Mouse (Mus musculus) kidney, embryonic 15.5 days (tissue): ENCODE results near the gene Fastkd5. TPM values are rescaled to one million over a fixed set of nuclear protein-coding genes. Genes with fewer than 3 reads are reported as not detected.

Experiments
- ATAC-seq: fragments of 200-750 bp; cut with Nextera tagmentation; replicated peaks from 2 replicates; pipeline ENCODE4 v1.8.0; 2017; ENCODE audit warnings: moderate TSS enrichment; ENCODE audit not compliant: low FRiP score
- H3K27ac ChIP-seq: fragments of 300-500 bp; sonication (generic); 2 replicates; pipeline ENCODE4 v1.5.1; 2015; ENCODE audit warnings: mild to moderate bottlenecking, inconsistent platforms
- H3K27me3 ChIP-seq: fragments of 300-500 bp; sonication (generic); 2 replicates; pipeline ENCODE4 v1.6.1; 2015; ENCODE audit warnings: inconsistent platforms
- H3K36me3 ChIP-seq: fragments of 300-500 bp; sonication (generic); 2 replicates; pipeline ENCODE4 v1.6.1; 2015; ENCODE audit warnings: inconsistent platforms
- H3K4me1 ChIP-seq: fragments of 300-500 bp; sonication (generic); 2 replicates; pipeline ENCODE4 v1.6.1; 2015; ENCODE audit warnings: inconsistent platforms
- H3K4me2 ChIP-seq: fragments of 300-500 bp; sonication (generic); 2 replicates; pipeline ENCODE4 v1.6.1; 2015; ENCODE audit warnings: moderate library complexity, mild to moderate bottlenecking, inconsistent platforms
- H3K4me3 ChIP-seq: fragments of 300-500 bp; sonication (generic); replicated peaks from 2 replicates; pipeline ENCODE4 v1.5.1; 2015; ENCODE audit warnings: mild to moderate bottlenecking, inconsistent platforms
- H3K9ac ChIP-seq: fragments of 300-500 bp; sonication (generic); 2 replicates; pipeline ENCODE4 v1.6.1; 2015; ENCODE audit warnings: mild to moderate bottlenecking, inconsistent platforms
- H3K9me3 ChIP-seq: fragments of 300-500 bp; sonication (generic); replicated peaks from 2 replicates; pipeline ENCODE4 v1.6.1; 2016; ENCODE audit warnings: inconsistent platforms
- WGBS: fragments of 180-500 bp; shearing (Covaris S2); methylation state at CpG from one replicate; pipeline ENCODE4 v1.1.7; 2015; ENCODE audit warnings: mixed read lengths; 5-methylcytosine and 5-hydroxymethylcytosine counted together
- polyA plus RNA-seq: library from polyadenylated mRNA; unstranded; fragments of >200 nt; fragmentation: Nextera tagmentation; extraction: Ambion mirVana; gene quantifications from 2 replicates; pipeline ENCODE4 v1.2.1, GENCODE M21; 2015

Fastkd5 gene
- polyA plus RNA-seq, 1 experiment from 2014 or later: 17.3 TPM

GRCm38 (mm10) chr2:130574960-130575359 is 54.9 kb downstream of the Fastkd5 start:
- Histone ChIP-seq H3K4me3 (no peak overlapping the region), H3K9ac (no peak overlapping the region), H3K36me3 (no peaks in the 10 kb centered on the region), H3K27me3 (peaks cover 52% of the 10 kb centered on the region), H3K4me2 (no peak overlapping the region), H3K9me3 (no peaks in the 10 kb centered on the region), H3K27ac (no peak overlapping the region), H3K4me1 (peaks cover 22% of the 10 kb centered on the region)
- no peak for ATAC-seq
- WGBS: 84% methylated on average over 5 of the region's 5 CpGs

- no peak overlapping the region for H3K27ac ChIP-seq
- H3K27me3 ChIP-seq: peaks cover 1% of the 10 kb centered on the region
- H3K4me1 ChIP-seq: peaks cover 2% of the 10 kb centered on the region
- ATAC-seq: no peak
- H3K9me3 ChIP-seq: no peaks in the 10 kb centered on the region
- H3K36me3 ChIP-seq: peaks cover 23% of the 10 kb centered on the region
- no peak overlapping the region for H3K4me2 ChIP-seq
- no peak overlapping the region for H3K4me3 ChIP-seq
- no peak overlapping the region for H3K9ac ChIP-seq
Observed at GRCm38 (mm10) chr2:130569926-130570325, 59.9 kb downstream of the Fastkd5 start.

GRCm38 (mm10) chr2:130568921-130569320 is 60.9 kb downstream of the Fastkd5 start:
- ATAC-seq: no peak
- Histone ChIP-seq H3K4me2 (no peak overlapping the region), H3K9me3 (no peaks in the 10 kb centered on the region), H3K9ac (no peak overlapping the region), H3K4me1 (peaks cover 11% of the 10 kb centered on the region), H3K27ac (no peak overlapping the region), H3K36me3 (peaks cover 25% of the 10 kb centered on the region), H3K4me3 (no peak overlapping the region), H3K27me3 (no peaks in the 10 kb centered on the region)
- 78% methylated on average over 4 of the region's 4 CpGs for WGBS

- 85% methylated on average over 8 of the region's 8 CpGs for WGBS
Observed at GRCm38 (mm10) chr2:130564983-130565382, 64.8 kb downstream of the Fastkd5 start.

GRCm38 (mm10) chr2:130564063-130564462 is 65.8 kb downstream of the Fastkd5 start:
- Histone ChIP-seq H3K27ac (peak overlapping the region; percentile 67; the same call in 1 of the 2 replicates), H3K4me2 (peak overlapping the region; percentile 91), H3K36me3 (peaks cover 25% of the 10 kb centered on the region), H3K27me3 (no peaks in the 10 kb centered on the region), H3K4me1 (peaks cover 19% of the 10 kb centered on the region), H3K9ac (peak overlapping the region; percentile 97), H3K9me3 (no peaks in the 10 kb centered on the region), H3K4me3 (peak overlapping the region; percentile 98)
- peak; percentile 35; the same call in 1 of the 2 replicates for ATAC-seq
- under 1% methylated on average over 23 of the region's 23 CpGs for WGBS

More at GRCm38 (mm10) chr2:130564983-130565382, 64.8 kb downstream of the Fastkd5 start:
- Histone ChIP-seq H3K27ac (no peak overlapping the region), H3K4me3 (peak overlapping the region; percentile 98), H3K4me2 (peak overlapping the region; percentile 91), H3K36me3 (peaks cover 25% of the 10 kb centered on the region), H3K9ac (no peak overlapping the region), H3K27me3 (no peaks in the 10 kb centered on the region), H3K9me3 (no peaks in the 10 kb centered on the region), H3K4me1 (peaks cover 19% of the 10 kb centered on the region)
- ATAC-seq: no peak

Other genes with a start within 250 kb of the Fastkd5 start
- 82.1 and 87.4 TPM in 2 replicates for gene Cpxm1, start 232.5 kb downstream of the Fastkd5 start, polyA plus RNA-seq
- gene Gm28372, start 224.8 kb downstream of the Fastkd5 start, polyA plus RNA-seq: 0.09 TPM in 1 of 2 replicates, not detected in the other
- not detected in 2 replicates for gene 1700020A23Rik, start 224.8 kb downstream of the Fastkd5 start, polyA plus RNA-seq
- not detected in 2 replicates for gene Tmem239, start 223.5 kb downstream of the Fastkd5 start, polyA plus RNA-seq
- gene Vps16, start 205.7 kb downstream of the Fastkd5 start, polyA plus RNA-seq: 101 and 103 TPM in 2 replicates
- gene Pced1a, start 205.3 kb downstream of the Fastkd5 start, polyA plus RNA-seq: 17.3 and 19.0 TPM in 2 replicates
- gene Ptpra, start 179.7 kb downstream of the Fastkd5 start, polyA plus RNA-seq: 87.9 and 92.2 TPM in 2 replicates
- gene Mrps26, start 66.3 kb downstream of the Fastkd5 start, polyA plus RNA-seq: 89.8 and 97.7 TPM in 2 replicates
- gene Oxt, start 53.9 kb downstream of the Fastkd5 start, polyA plus RNA-seq: not detected in 2 replicates
- gene Avp, start 47.5 kb downstream of the Fastkd5 start, polyA plus RNA-seq: not detected in 2 replicates
- 12.6 and 13.6 TPM in 2 replicates for gene Ubox5, start within 50 bp of the Fastkd5 start, polyA plus RNA-seq
- 12.2 and 13.0 TPM in 2 replicates for gene Lzts3, start 12.8 kb upstream of the Fastkd5 start, polyA plus RNA-seq
- gene Ddrgk1, start 34.6 kb upstream of the Fastkd5 start, polyA plus RNA-seq: 64.7 and 76.8 TPM in 2 replicates
- 118 and 120 TPM in 2 replicates for gene Itpa, start 37.6 kb upstream of the Fastkd5 start, polyA plus RNA-seq
- gene Slc4a11, start 67.5 kb upstream of the Fastkd5 start, polyA plus RNA-seq: 2.4 TPM in 2 replicates